Mouse (Mus musculus) R1 (cell line): Measurements from ENCODE around the gene Gm20824.
"Not testable (repeated sequence)": the region's sequence is repeated elsewhere in the genome, so short reads cannot be mapped to it uniquely, and the experiment has no call there.

Experiments used
- DNase-seq: peaks from one replicate; pipeline ENCODE4 v3.0.0-alpha.2; 2018; ENCODE audit warnings: low read depth, low spot score

Gm20824 gene

DNA sequence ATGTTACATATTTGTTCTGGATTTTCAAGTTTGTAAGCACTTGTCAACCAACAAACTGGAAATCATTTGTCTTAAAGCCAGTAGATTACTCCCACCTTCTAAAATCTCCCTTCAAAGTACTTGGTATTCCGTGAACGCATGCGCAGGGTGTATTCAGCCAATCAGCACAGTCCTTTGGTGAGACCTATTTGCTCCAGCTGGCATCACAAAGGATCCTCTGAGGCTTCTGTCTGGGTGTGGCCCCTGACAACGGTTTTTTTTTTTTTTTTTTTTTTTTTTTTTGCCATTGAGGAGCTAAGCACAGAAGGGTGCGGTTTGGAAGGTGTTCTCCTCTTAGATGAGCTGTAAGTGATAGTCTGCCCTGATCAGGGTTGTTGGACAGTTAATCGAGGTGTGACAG is at the start of gene Gm20824:
TSS of gene Gm20824 (plus strand) at position 301 of the 400 bp plus-strand sequence.
- not testable (repeated sequence) for DNase-seq
